Mouse (Mus musculus): ENCODE measurements at regions not wholly inside any gene's neighbourhood (a gene's known extent, or its start where the extent isn't known, plus 50 kb on each side); places are given as distances from the start of the nearest gene placed in this dataset.

- CTCF ChIA-PET: no interaction called here
- POLR2A ChIA-PET: no interaction called here
Observed at GRCm38 (mm10) chr15:29199988-29200387, 972.4 kb upstream of the Ctnnd2 start.

GRCm38 (mm10) chr15:29223667-29224066 is 948.7 kb upstream of the Ctnnd2 start:
- ChIA-PET CTCF (no interaction called here), POLR2A (no interaction called here)

GRCm38 (mm10) chr15:29226889-29227288 is 945.5 kb upstream of the Ctnnd2 start:
- ChIA-PET POLR2A (no interaction called here), CTCF (no interaction called here)

- POLR2A ChIA-PET: interaction anchor here in 1 of 4 experiments (0.6 kb wide), 1 partner anchor 1555 kb away, joined by 12 read pairs; no protein-coding TSS in a partner anchor
- CTCF ChIA-PET: interaction anchor here in 1 of 4 experiments (0.7 kb wide), 1 partner anchor 473 kb away, joined by 3 read pairs; no protein-coding TSS in a partner anchor
Observed at GRCm38 (mm10) chr15:29234635-29235034, 937.8 kb upstream of the Ctnnd2 start.

GRCm38 (mm10) chr15:29255152-29255551 is 917.2 kb upstream of the Ctnnd2 start:
- ChIA-PET CTCF (no interaction called here), POLR2A (interaction anchor here in 1 of 4 experiments (1.3 kb wide), 1 partner anchor 17 kb away, joined by 3 read pairs; no protein-coding TSS in a partner anchor)

- CTCF ChIA-PET: no interaction called here
Observed at GRCm38 (mm10) chr15:29266767-29267166, 905.6 kb upstream of the Ctnnd2 start.

GRCm38 (mm10) chr15:29296454-29296853 is 875.9 kb upstream of the Ctnnd2 start:
- POLR2A ChIA-PET: no interaction called here
- CTCF ChIA-PET: no interaction called here

More at GRCm38 (mm10) chr15:29266767-29267166, 905.6 kb upstream of the Ctnnd2 start:
- POLR2A ChIA-PET: no interaction called here
